Mouse (Mus musculus): ENCODE results near the gene Acads. TPM values are rescaled to one million over a fixed set of nuclear protein-coding genes. Genes with fewer than 3 reads are reported as not detected.

Acads gene
- polyA plus RNA-seq, 1 experiment from 2014 or later, result 37.4 TPM

- no peaks in the 10 kb centered on the region for H3K27me3 ChIP-seq (replicated peaks; ENCODE audit: control insufficient read depth, insufficient read depth, low read length)
- DNase-seq (ENCODE audit: low spot score) (no peak), ATAC-seq (replicated peaks; ENCODE audit: low FRiP score) (no peak)
- H3K36me3 ChIP-seq (ENCODE audit: control insufficient read depth, insufficient read depth, low read length), result peaks cover 8% of the 10 kb centered on the region; the same call in 1 of the 2 replicates
- H3K9ac ChIP-seq (ENCODE audit: low read depth, low read length), result peak overlapping the region; percentile 76
- 60% methylated on average over 6 of the region's 6 CpGs for WGBS
- H3K27ac ChIP-seq (ENCODE audit: low read depth, low read length), result no peak overlapping the region
- H3K4me3 ChIP-seq (ENCODE audit: low read depth, low read length), result peak overlapping the region; percentile 81
- no peaks in the 10 kb centered on the region for H3K9me3 ChIP-seq (ENCODE audit: control insufficient read depth, low read length)
- peak overlapping the region; percentile 90 for H3K4me2 ChIP-seq
- peaks cover 9% of the 10 kb centered on the region for H3K4me1 ChIP-seq (replicated peaks; ENCODE audit: control insufficient read depth, insufficient read depth, low read length)
These were observed 14.4 kb upstream of the Acads start for GRCm38 (mm10) chr5:115133358-115134066.

GRCm38 (mm10) chr5:115132465-115132864, 13.3 kb upstream of the Acads start:
- Histone ChIP-seq H3K4me3 (ENCODE audit: low read depth, low read length) (no peak overlapping the region), H3K9ac (ENCODE audit: low read depth, low read length) (no peak overlapping the region), H3K4me2 (no peak overlapping the region), H3K4me1 (replicated peaks; ENCODE audit: control insufficient read depth, insufficient read depth, low read length) (peaks cover 9% of the 10 kb centered on the region), H3K9me3 (ENCODE audit: control insufficient read depth, low read length) (no peaks in the 10 kb centered on the region), H3K36me3 (ENCODE audit: control insufficient read depth, insufficient read depth, low read length) (peaks cover 12% of the 10 kb centered on the region; the same call in 1 of the 2 replicates), H3K27ac (ENCODE audit: low read depth, low read length) (no peak overlapping the region), H3K27me3 (replicated peaks; ENCODE audit: control insufficient read depth, insufficient read depth, low read length) (no peaks in the 10 kb centered on the region)
- DNase-seq (ENCODE audit: low spot score), result no peak
- no peak for ATAC-seq (replicated peaks; ENCODE audit: low FRiP score)
- 94% methylated on average over 8 of the region's 8 CpGs for WGBS

- no peaks in the 10 kb centered on the region for H3K9me3 ChIP-seq (ENCODE audit: control insufficient read depth, low read length)
- no peak overlapping the region for H3K4me3 ChIP-seq (ENCODE audit: low read depth, low read length)
- no peak overlapping the region for H3K9ac ChIP-seq (ENCODE audit: low read depth, low read length)
- peaks cover 23% of the 10 kb centered on the region for H3K36me3 ChIP-seq (ENCODE audit: control insufficient read depth, insufficient read depth, low read length)
- H3K4me1 ChIP-seq (replicated peaks; ENCODE audit: control insufficient read depth, insufficient read depth, low read length), result peaks cover 9% of the 10 kb centered on the region
- ATAC-seq (replicated peaks; ENCODE audit: low FRiP score), result no peak
- H3K4me2 ChIP-seq, result no peak overlapping the region
- no peak overlapping the region for H3K27ac ChIP-seq (ENCODE audit: low read depth, low read length)
- H3K27me3 ChIP-seq (replicated peaks; ENCODE audit: control insufficient read depth, insufficient read depth, low read length), result no peaks in the 10 kb centered on the region
- WGBS, result 86% methylated on average over 6 of the region's 6 CpGs
- DNase-seq (ENCODE audit: low spot score), result no peak
These were observed 10.2 kb upstream of the Acads start for GRCm38 (mm10) chr5:115129328-115129727.

GRCm38 (mm10) chr5:115127421-115128179, 8.5 kb upstream of the Acads start:
- no peak overlapping the region for H3K9ac ChIP-seq (ENCODE audit: low read depth, low read length)
- no peak overlapping the region for H3K4me2 ChIP-seq
- peaks cover 25% of the 10 kb centered on the region for H3K36me3 ChIP-seq (ENCODE audit: control insufficient read depth, insufficient read depth, low read length)
- DNase-seq (ENCODE audit: low spot score) (no peak), ATAC-seq (replicated peaks; ENCODE audit: low FRiP score) (no peak)
- H3K27ac ChIP-seq (ENCODE audit: low read depth, low read length), result no peak overlapping the region
- H3K27me3 ChIP-seq (replicated peaks; ENCODE audit: control insufficient read depth, insufficient read depth, low read length), result no peaks in the 10 kb centered on the region
- H3K9me3 ChIP-seq (ENCODE audit: control insufficient read depth, low read length), result no peaks in the 10 kb centered on the region
- no peak overlapping the region for H3K4me3 ChIP-seq (ENCODE audit: low read depth, low read length)
- H3K4me1 ChIP-seq (replicated peaks; ENCODE audit: control insufficient read depth, insufficient read depth, low read length), result no peaks in the 10 kb centered on the region; the same call in 1 of the 2 replicates
- WGBS, result 92% methylated on average over 22 of the region's 22 CpGs

- Histone ChIP-seq H3K27me3 (replicated peaks; ENCODE audit: control insufficient read depth, insufficient read depth, low read length) (no peaks in the 10 kb centered on the region), H3K4me3 (ENCODE audit: low read depth, low read length) (no peak overlapping the region), H3K36me3 (ENCODE audit: control insufficient read depth, insufficient read depth, low read length) (peaks cover 25% of the 10 kb centered on the region), H3K27ac (ENCODE audit: low read depth, low read length) (no peak overlapping the region), H3K4me2 (no peak overlapping the region), H3K4me1 (replicated peaks; ENCODE audit: control insufficient read depth, insufficient read depth, low read length) (no peaks in the 10 kb centered on the region; the same call in 1 of the 2 replicates), H3K9me3 (ENCODE audit: control insufficient read depth, low read length) (no peaks in the 10 kb centered on the region), H3K9ac (ENCODE audit: low read depth, low read length) (no peak overlapping the region)
- WGBS, result 86% methylated on average over 28 of the region's 28 CpGs
- DNase-seq (ENCODE audit: low spot score) (no peak), ATAC-seq (replicated peaks; ENCODE audit: low FRiP score) (no peak)
These were observed 7.6 kb upstream of the Acads start for GRCm38 (mm10) chr5:115126578-115127312.

GRCm38 (mm10) chr5:115125211-115125871, 6.2 kb upstream of the Acads start:
- Histone ChIP-seq H3K9me3 (ENCODE audit: control insufficient read depth, low read length) (no peaks in the 10 kb centered on the region), H3K4me1 (replicated peaks; ENCODE audit: control insufficient read depth, insufficient read depth, low read length) (no peaks in the 10 kb centered on the region; the same call in 1 of the 2 replicates), H3K4me3 (ENCODE audit: low read depth, low read length) (no peak overlapping the region), H3K27ac (ENCODE audit: low read depth, low read length) (no peak overlapping the region), H3K4me2 (no peak overlapping the region), H3K9ac (ENCODE audit: low read depth, low read length) (no peak overlapping the region), H3K36me3 (ENCODE audit: control insufficient read depth, insufficient read depth, low read length) (peaks cover 25% of the 10 kb centered on the region), H3K27me3 (replicated peaks; ENCODE audit: control insufficient read depth, insufficient read depth, low read length) (no peaks in the 10 kb centered on the region)
- DNase-seq (ENCODE audit: low spot score), result peak; percentile 74
- peak; percentile 63 for ATAC-seq (replicated peaks; ENCODE audit: low FRiP score)
- 36% methylated on average over 24 of the region's 24 CpGs for WGBS

GRCm38 (mm10) chr5:115124690-115125089, 5.5 kb upstream of the Acads start:
- H3K9ac ChIP-seq (ENCODE audit: low read depth, low read length), result no peak overlapping the region
- H3K4me1 ChIP-seq (replicated peaks; ENCODE audit: control insufficient read depth, insufficient read depth, low read length), result no peaks in the 10 kb centered on the region; the same call in 1 of the 2 replicates
- peaks cover 22% of the 10 kb centered on the region for H3K36me3 ChIP-seq (ENCODE audit: control insufficient read depth, insufficient read depth, low read length)
- H3K27ac ChIP-seq (ENCODE audit: low read depth, low read length), result no peak overlapping the region
- H3K4me3 ChIP-seq (ENCODE audit: low read depth, low read length), result no peak overlapping the region
- H3K4me2 ChIP-seq, result no peak overlapping the region
- 87% methylated on average over 6 of the region's 6 CpGs for WGBS
- ATAC-seq (replicated peaks; ENCODE audit: low FRiP score) (no peak), DNase-seq (ENCODE audit: low spot score) (no peak)
- H3K9me3 ChIP-seq (ENCODE audit: control insufficient read depth, low read length), result no peaks in the 10 kb centered on the region
- H3K27me3 ChIP-seq (replicated peaks; ENCODE audit: control insufficient read depth, insufficient read depth, low read length), result no peaks in the 10 kb centered on the region

GRCm38 (mm10) chr5:115120978-115121377, 1.8 kb upstream of the Acads start:
- Histone ChIP-seq H3K9ac (ENCODE audit: low read depth, low read length) (no peak overlapping the region), H3K9me3 (ENCODE audit: control insufficient read depth, low read length) (no peaks in the 10 kb centered on the region), H3K36me3 (ENCODE audit: control insufficient read depth, insufficient read depth, low read length) (peaks cover 15% of the 10 kb centered on the region), H3K27me3 (replicated peaks; ENCODE audit: control insufficient read depth, insufficient read depth, low read length) (no peaks in the 10 kb centered on the region), H3K4me1 (replicated peaks; ENCODE audit: control insufficient read depth, insufficient read depth, low read length) (no peaks in the 10 kb centered on the region; the same call in 1 of the 2 replicates), H3K4me3 (ENCODE audit: low read depth, low read length) (no peak overlapping the region), H3K4me2 (no peak overlapping the region), H3K27ac (ENCODE audit: low read depth, low read length) (no peak overlapping the region)
- ATAC-seq (replicated peaks; ENCODE audit: low FRiP score), result no peak
- no peak for DNase-seq (ENCODE audit: low spot score)
- WGBS, result 84% methylated on average over 5 of the region's 5 CpGs
